Mouse (Mus musculus): ENCODE measurements around the gene Hbq1a.
"Not testable (repeated sequence)": the region's sequence is repeated elsewhere in the genome, so short reads cannot be mapped to it uniquely, and the experiment has no call there.

Gene Hbq1a

DNA sequence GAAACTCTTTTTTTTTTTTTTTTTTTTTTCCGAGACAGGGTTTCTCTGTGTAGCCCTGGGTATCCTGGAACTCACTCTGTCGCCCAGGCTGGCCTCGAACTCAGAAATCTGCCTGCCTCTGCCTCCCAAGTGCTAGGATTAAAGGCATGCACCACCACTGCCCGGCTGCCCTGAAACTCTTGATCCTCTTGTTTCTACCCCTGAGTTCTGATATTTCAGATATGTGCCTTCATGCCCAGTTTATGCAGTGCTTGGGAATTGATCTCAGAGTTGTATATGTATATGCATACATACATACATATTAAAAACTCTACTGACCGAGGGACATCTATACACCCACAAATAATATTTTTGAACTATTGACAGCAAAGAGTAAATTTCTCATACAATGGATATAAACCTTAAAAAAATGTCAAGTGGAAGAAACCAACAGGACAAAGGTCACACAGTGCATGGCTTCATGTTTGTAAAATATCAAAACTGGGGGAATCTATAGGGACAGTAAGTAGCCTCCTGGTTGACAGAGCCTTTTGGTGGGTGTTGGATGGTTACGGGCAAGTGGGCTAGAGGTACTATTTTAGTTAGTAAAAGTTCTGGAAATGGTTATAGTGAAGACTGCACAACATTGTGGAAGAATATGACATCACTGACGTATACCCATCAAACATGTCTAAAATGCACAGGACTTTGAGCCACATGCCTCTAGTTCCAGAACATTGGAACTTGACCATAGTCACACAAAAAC, 14.7 kb upstream of the Hbq1a start:
- DNase-seq: no peak

DNA sequence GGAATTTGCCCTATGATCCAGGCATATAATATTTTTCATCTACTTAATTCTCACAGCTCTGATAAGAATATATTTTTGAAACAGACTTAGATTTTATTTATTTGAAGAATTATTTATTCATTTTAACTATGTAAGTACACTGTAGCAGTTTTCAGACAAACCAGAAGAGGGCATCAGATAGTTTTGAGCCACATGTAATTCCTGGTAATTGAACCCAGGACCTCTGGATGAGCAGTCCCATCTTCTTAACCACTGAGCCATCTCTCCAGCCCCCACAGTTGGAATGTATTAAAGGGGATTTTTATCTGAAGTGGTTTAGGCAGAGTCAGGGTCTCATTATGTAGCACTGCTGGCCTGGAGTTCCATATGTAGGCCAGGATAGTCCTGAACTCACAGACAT, 14.0 kb upstream of the Hbq1a start:
- not testable (repeated sequence) for DNase-seq

DNA sequence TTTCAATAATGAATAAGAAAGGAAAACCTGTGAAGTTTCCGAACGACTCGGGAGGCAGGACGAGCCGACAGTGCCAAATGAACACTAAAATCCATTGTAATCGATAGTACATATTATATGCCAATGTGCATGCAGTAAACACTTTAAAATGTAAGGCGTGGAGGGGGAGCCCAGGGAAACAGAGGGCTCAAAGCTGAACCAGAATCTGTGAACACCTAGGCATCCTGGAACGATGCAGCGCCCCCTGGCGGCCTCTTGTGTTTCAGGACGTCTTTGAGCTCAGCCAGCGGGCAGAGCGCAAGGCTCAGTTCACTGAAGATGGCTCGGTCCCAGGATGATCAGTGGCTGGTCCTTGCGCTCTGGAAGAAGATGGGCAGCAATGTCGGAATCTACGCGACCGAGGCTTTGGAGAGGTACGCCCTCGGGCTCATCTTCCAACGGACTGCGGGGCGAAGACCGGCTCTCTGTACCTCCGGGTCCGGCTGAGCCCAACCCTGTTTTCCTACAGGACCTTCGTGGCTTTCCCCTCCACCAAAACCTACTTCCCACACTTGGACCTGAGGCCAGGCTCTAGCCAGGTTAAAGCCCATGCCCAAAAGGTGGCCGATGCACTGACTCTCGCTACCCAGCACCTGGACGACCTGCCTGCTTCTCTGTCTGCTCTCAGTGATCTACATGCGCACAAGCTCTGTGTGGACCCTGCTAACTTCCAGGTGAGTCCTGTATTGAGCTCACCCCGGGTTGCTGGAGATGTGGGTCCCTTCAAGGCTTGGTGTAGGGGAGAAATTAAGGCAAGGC, 13.0 kb upstream of the Hbq1a start, which contains the start of gene Hbq1b:
Gene Hbq1b, plus strand, starts transcription at position 271 of the 798 bp plus-strand sequence.
- peak; percentile 59 to 85 for DNase-seq

DNA sequence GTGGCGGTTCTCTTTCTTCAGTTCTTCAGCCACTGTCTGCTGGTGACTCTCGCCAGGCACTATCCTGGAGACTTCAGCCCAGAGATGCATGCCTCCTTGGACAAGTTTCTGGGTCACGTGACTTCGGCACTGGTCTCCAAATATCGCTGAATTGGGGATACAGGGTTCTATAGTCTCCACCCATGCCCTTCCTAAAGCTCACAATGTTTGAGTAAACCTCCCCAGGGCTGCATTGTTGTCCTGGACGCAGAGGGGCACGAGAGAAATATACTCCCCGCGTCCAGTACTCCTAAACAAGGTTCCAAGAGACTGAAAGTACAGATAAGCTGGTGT, 12.4 kb upstream of the Hbq1a start:
- no peak for DNase-seq

DNA sequence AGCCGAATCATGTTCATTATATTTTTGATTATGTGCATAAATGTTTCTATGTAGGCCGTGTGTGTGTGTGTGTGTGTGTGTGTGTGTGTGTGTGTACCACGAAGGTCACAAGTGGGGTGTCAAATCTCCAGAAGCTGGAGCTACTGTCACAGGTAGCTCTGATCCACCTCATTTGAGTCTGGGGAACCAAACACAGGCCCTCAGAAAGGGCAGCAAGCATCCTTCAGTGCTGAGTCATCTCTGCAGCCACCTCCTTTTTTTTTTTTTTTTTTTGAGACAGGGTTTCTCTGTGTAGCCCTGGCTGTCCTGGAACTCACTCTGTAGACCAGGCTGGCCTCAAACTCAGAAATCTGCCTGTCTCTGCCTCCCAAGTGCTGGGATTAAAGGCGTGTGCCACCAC, 7.0 kb upstream of the Hbq1a start:
- not testable (repeated sequence) for DNase-seq

DNA sequence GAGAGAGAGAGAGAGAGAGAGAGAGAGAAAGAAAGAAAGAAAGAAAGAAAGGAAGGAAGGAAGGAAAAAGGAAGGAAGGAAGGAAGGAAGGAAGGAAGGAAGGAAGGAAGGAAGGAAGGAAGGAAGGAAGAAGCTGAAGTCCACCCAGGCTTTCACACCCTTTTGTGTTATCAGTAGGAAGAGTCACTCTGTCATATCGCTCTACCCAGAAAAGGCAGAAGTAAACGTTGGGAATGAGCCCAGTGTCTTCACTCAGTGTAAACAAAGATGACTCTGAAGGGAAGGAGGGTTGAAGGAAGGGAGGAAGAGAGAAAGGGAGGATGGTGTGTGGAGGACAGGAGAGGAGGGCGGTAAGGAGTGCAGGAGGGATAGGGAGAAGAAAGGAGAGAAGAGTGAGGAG, 6.4 kb upstream of the Hbq1a start:
- not testable (repeated sequence) for DNase-seq

DNA sequence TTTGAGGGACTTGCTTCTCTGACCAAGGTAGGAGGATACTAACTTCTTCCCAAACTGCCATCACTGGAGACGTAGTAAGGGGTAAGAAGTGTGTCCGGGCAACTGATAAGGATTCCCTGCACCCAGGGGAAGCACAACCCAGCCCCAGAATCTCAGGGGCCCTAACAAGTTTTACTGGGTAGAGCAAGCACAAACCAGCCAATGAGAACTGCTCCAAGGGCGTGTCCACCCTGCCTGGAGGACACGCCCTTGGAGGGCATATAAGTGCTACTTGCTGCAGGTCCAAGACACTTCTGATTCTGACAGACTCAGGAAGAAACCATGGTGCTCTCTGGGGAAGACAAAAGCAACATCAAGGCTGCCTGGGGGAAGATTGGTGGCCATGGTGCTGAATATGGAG, 3.7 kb upstream of the Hbq1a start, which contains the start of gene Hba-a2:
Gene Hba-a2, plus strand, starts transcription at position 287 of the 400 bp plus-strand sequence.
- DNase-seq: not testable (repeated sequence)

DNA sequence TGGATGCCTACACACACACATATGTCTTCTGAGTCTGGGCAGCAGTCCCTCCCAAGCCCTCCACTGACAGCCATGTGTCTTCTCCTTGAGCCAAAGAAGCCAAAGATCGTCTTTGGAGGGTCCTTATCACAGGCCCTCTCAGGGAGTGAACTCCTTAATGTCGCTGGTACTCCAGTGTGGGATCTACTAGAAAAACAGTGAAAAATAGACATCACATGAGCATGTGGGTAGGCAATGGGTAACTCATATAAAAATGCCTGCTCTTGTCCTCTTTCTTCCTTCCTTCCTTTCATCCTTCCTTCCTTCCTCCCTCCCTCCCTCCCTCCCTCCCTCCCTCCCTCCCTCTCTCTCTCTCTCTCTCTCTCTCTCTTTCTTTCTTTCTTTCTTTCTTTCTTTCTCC, 2.5 kb upstream of the Hbq1a start:
- not testable (repeated sequence) for DNase-seq

DNA sequence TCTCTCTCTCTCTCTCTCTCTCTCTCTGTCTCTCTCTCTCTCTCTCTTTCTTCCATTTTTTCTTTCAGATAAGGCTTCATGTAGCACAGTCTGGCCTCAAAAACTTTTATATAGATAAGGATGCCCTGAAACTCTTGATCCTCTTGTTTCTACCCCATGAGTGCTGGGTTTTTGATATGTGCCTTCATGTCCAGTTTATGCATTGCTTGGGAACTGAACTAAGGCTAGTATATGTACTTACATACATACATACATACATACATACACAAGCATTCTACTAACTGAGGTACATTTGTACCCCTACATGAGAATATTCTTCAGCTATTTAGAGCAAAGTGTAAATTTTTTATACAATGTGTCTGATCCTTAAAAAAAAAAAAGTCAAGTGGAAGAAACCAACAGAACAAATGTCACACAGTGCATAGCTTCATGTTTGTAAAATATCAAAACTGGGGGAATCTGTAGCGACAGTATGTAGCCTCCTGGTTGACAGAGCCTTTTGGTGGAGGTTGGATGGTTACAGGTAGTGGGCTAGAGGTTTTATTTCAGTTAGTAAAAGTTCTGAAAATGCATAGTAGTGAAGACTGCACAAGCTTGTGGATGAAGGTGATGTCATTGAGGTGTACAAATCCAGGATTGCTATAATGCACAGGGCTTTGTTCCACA, 1.9 kb upstream of the Hbq1a start:
- no peak for DNase-seq

DNA sequence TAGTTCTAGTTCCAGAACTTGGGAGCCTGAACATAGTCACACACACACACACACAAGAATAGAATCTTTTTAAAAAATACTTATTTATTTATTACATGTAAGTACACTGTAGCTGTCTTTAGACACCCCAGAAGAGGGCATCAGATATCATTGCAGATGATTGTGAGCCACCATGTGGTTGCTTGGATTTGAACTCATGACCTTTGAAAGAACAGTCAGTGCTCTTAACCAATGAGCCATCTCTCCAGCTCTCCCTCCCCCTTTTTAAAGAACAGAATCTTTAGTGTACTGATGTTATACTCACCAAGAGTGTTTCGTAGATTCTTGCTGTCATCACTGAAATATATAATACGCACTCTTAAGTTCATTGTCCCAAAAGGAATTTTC, 1.3 kb upstream of the Hbq1a start:
- no peak for DNase-seq

DNA sequence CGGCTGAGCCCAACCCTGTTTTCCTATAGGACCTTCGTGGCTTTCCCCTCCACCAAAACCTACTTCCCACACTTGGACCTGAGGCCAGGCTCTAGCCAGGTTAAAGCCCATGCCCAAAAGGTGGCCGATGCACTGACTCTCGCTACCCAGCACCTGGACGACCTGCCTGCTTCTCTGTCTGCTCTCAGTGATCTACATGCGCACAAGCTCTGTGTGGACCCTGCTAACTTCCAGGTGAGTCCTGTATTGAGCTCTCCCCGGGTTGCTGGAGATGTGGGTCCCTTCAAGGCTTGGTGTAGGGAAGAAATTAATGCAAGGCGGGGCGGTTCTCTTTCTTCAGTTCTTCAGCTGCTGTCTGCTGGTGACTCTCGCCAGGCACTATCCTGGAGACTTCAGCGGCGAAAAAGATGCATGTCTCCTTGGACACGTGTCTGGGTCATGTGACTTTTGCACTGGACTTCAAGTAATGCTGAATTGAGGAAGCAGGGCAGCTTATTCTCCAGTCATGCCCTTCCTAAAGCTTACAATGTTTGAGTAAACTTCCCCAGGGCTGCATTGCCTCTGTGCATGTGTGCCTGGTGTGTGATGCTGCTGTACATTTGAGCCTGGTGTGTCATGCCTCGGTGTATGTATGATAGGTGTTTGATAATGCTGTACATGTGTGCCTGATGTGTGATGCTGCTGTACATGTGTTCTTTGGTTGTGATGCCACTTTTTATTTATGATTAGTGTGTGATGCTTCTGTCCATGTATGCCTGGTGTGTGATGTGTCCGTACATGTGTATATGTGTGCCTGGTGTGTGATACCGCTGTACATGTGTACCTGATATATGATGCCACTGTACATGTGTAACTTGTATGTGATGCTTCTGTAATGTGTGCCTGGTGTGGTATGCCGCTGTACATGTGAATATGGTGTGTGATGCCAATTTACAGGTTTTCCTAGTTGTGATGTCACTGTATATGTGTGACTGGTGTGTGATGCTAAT, 704 bp downstream of the Hbq1a start:
- DNase-seq: no peak

DNA sequence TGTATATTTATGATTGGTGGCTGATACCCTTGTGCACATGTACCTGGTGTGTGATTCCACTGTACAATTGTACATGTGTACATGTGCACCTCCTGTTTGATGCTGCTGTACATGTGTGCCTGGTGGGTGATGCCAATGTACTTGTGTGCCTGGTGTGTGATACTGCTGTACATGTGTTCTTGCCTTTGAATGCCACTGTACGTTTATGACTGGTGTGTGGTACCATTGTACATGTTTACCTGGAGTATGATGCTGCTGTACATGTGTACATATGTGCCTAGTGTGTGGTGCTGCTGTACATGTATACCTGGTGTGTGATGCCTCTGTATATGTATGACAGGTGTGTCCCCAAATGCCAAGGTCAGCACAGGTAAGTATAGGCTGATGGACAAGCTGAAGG, 1.6 kb downstream of the Hbq1a start:
- DNase-seq: no peak

DNA sequence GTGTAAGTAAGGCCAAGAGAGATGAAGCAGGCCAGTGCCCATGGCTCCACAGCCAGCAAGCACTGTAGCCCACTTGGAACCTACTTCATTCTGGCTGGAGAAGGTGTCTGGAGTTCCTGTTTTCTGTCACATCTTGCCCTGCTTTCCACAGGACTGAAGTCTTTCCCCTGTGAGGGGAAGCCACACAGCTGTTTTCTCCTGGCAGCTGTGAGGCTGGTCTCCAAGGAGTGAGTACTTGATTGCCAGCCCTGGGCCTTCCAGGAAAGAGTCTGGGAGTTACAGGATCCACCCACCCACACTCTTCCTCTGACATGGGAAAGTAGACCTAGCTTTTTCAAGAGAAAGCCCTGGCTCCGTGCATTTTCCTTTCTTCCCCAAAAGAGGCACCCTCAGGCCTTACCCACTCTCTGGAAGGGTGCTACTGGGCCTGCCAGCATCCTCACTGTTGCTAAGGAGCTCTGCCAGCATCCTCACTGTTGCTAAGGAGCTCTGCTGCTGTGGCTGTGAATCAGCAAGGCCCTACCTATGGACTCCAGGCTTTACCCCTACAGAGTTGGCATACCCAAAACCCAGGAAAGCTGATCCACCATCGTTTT, 3.1 kb downstream of the Hbq1a start:
- DNase-seq: no peak

DNA sequence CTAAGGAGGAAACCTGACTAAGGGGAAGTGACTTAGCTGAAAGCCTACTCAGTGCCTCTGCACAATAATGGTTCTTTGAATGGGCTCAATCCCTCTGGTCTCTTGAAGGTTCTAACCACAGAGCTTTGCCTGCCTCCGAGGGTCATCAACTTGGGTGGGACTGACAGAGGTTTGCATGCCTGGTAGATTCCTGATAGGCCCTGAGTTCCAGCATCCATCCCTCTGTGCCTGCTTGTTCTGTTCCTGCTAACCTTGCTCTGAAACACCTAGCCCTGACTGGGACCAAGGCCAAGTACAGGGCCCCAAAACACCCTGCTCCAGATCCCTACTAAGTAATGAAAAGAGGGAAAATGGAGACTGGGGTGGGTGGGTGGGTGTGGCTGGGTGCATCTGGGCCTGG, 3.6 kb downstream of the Hbq1a start:
- no peak for DNase-seq

DNA sequence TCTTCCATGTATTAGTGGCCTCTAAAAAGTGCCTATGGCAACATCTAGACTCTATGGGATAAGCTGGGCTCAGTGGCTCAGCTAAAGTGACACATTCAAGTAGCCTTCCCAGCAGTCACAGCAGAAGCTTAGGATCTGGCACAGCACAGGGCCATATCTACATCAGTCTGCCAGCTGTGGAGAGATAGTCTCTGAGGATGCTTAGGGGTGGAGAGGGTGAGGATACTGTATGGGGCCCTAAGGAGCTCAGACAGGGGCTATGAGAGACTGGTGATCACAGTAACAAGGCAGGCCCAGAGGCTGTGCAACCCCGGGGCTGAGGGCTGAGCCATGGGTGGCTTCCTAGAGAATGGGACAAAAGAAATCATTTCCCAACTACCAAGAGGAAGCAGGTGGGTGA, 7.1 kb downstream of the Hbq1a start:
- no peak for DNase-seq

DNA sequence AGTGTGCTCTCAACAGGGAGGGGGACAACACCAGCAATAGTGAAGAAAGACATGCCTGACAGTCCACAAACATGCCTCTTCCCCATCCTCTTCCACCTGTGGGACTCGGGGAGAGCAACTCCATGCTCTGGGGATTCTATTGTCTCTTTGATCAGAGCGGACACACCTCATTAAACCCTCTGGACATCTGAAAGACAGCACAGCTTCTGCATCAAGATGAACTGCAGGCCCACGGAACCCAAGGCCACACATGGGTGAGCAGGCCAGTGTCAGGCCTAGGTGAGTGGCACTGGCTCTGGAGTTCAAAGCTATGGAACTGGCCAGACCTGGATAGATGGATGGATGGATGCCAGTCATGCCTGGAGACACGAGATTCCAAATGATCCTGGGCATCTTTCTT, 9.6 kb downstream of the Hbq1a start:
- no peak for DNase-seq

DNA sequence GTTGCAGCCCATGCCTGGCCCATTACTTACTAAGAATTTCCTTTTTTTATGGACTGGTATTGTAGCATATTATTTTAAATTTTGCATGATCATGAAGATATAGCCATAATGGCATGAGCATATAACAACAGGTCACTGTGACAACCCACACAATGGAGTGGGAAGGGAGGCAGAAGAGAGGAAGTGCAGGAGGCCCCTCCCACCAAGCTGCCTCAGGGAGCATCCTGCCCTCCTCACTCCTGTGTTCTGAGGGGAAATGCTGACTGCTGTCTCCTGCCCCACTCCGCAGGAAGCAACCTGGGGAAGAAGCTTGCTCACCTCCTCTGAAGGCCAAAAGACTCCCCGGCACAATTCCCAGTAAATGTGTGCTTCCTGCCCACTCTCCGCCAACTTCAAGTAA, 10.1 kb downstream of the Hbq1a start:
- no peak for DNase-seq

DNA sequence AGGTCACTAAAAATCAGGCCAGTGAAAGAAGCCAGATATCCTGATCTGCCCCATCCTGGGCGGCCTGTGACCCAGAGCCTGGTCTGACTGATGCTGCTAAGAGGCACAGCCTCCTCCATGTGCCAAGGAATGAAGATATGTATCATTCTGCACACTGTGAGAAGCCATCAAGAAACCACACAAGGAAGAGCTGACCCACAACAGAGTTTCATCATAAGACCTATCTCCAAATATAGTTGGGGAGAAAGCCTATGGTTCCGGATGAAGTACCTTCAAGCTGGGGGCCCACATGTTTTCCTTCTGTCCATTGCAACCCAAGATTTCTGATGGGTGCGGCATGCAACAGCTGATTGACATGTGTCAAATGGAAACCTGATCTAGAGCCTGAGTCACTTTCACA, 16.1 kb downstream of the Hbq1a start:
- no peak for DNase-seq

DNA sequence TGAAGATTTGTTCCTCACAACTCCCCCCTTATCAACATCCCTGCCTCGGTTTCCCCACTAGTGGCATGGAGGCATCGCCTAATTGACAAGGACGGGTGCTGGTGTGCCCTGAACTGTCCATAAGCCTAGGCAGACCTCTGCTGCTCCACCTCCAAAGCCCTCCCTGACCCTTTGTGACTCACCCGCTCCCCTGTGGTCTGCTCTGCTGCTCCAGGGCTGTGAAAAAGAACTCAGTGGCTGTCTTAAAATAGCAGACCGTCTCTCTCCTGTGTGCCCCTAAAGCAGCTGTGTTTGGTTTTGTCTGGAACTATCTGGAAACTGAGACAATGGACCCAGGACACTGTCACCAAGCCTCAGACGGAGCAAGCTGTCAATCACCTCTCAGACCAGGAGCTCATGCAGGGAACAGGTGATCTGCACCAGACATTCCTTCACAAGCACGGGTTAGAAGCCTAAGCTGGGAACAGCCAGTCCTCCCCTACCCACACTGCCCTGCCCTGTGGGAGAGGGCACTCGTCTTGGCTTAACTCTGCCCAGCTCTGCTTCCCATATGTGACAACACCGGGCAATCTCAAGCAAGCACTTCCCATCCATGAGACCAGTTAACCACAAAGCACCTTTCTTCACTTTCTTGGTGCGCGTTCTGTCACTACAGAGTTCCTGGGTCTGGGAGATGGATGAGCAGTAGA, 20.8 kb downstream of the Hbq1a start:
- no peak for DNase-seq

DNA sequence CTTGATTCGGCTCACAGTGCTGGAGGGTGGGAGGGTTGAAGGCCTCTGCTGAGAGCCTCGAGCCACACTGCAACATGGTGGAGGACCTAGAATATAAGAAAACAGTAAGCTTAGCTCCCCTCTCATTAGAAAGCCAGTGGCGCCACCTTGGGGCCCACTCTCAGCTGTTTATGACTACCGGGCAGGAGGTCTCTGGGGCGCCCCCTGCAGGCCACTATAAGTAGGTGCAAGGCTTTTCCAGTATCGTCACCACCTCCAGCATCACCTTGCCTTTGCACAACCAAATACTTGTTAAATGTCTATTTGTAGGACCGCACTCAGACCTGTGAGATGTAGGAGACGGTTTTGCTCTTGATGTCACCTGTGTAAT, 21.3 kb downstream of the Hbq1a start:
- peak; percentile 35 to 57 for DNase-seq

DNA sequence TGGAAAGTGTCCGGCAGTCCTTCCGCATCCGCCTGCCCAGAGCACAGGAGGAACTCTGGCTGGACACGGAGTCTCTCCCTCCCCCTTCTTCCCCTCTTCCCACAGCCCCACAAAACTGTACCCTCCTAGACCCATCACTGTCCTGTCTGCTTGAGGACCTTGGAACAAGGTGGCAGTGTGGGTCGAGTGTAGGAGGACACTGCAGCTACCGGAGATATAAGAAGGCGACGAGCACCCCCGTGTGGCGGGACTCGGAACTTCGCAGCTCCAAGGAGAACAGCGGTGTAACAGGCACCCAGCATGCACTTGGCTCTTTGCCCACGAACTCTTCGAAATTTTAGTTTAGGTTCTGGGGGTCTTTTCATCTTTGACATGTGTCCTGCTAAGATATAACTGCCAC, 24.7 kb downstream of the Hbq1a start:
- DNase-seq: peak; percentile 70 to 91

DNA sequence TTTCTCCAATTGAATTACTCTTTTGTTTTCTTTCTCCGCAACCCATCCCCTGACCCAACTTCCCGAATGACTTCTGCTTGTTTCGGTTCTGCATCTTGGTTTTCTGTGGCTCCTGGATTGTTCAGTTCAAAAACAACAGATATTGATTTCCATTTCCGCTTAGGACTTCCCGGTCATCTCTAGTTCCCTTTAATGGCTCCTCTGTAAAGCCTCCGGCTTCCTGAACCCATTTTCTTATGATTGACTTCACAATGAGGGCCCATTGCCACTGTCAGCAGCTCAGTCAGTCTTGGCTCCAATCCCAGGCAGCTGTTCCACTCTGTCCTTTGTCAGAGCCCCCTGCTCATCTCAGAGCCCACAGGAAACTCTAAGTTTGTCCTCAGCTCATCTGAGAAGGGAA, 31.2 kb downstream of the Hbq1a start:
- peak; percentile 28 to 36 for DNase-seq
